Mouse (Mus musculus): ENCODE results near the gene Limk2. TPM values are rescaled to one million over a fixed set of nuclear protein-coding genes. Genes with fewer than 3 reads are reported as not detected.
A peak's percentile ranks its signal among the peaks of the same experiment; 100 is the strongest.

Gene Limk2
- polyA plus RNA-seq, 1 experiment from 2014 or later: 60.5 TPM

DNA sequence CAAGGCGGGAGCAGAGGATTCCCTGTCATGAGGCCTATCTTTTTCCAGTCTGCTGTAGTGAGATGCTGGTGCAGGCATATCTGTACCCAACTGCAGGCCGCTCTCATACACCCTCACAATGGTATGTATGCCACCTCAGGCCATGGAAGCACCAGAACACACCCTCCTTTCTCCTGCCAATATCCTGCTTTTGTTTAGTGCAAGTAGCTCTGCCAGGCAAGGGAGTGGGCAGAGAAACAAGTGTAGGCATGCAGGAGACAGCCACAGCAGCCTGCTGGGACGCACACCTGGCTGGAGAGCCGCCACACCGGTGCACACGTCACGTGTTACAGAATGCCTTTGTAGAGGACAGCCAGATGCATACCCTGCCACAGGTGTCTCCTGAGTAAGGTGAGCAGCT is 42.6 kb downstream of the Limk2 start:
- Histone ChIP-seq H3K4me3 (no peak overlapping the region), H3K27ac (replicated peaks) (peak overlapping the region; percentile 48; the same call in 1 of the 2 replicates), H3K27me3 (replicated peaks; ENCODE audit: low read depth, poor library complexity, severe bottlenecking) (no peaks in the 10 kb centered on the region), H3K36me3 (replicated peaks) (peaks cover 17% of the 10 kb centered on the region), H3K4me1 (peaks cover 36% of the 10 kb centered on the region), H3K9me3 (no peaks in the 10 kb centered on the region)
- WGBS: 79% methylated on average over 7 of the region's 7 CpGs
- peak; percentile 21 for DNase-seq (ENCODE audit: low spot score)

DNA sequence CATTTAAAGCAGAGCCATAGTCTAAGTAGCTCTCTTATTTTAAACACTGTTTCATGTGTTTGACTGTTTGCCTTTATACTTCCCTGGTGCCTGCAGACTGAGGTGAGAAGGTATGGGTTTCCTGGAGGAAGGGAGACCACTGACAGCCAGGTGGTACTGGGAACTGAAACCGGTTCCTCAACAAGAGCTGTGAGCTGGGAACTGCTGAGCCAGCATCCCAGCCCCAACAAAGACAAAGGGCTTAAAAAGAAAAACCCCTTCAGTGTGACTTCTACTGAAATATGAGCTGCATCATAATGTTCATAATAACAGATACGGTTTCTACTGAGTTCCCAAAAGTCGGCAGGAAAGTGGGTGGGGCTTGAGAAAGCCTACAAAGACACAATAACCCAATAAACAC is 46.1 kb downstream of the Limk2 start:
- H3K9me3 ChIP-seq: no peaks in the 10 kb centered on the region
- H3K4me1 ChIP-seq: peaks cover 3% of the 10 kb centered on the region; the same call in 1 of the 2 replicates
- no peak overlapping the region for H3K4me3 ChIP-seq
- H3K36me3 ChIP-seq (replicated peaks): peaks cover 45% of the 10 kb centered on the region
- H3K27ac ChIP-seq (replicated peaks): no peak overlapping the region
- WGBS: 86% methylated on average over 3 of the region's 3 CpGs
- DNase-seq (ENCODE audit: low spot score): no peak
- no peaks in the 10 kb centered on the region for H3K27me3 ChIP-seq (replicated peaks; ENCODE audit: low read depth, poor library complexity, severe bottlenecking)

DNA sequence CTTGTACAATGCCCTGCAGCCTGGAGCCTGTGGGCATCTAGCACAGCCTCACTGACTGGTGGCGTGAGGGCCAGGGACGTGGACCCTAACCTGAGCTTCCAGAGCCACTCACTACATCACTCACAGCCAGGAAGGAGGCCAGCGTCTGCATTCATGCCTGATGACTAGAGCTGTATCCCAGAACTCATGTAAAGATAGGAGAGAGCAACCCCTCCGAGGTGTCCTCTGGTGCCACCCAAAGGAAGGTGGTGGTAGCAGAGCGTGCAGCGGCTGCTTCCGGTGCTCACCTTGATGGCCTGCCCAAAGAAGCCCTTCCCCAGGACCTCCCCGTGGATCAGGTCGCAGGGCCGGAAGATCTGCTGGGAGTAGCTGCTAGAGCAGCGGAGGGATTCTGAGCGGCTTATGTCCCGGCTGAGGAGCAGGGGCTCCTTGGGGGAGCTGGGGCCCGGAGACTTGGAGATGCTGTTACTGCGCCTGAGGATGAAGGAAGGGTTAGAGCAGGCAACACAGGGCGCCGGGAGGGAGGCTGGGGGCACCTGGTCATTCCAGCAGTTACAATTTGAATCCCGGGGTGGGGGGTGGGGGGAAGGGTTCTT is 55.9 kb downstream of the Limk2 start:
- Histone ChIP-seq H3K27ac (replicated peaks) (no peak overlapping the region), H3K4me3 (no peak overlapping the region), H3K27me3 (replicated peaks; ENCODE audit: low read depth, poor library complexity, severe bottlenecking) (no peaks in the 10 kb centered on the region), H3K9me3 (no peaks in the 10 kb centered on the region), H3K36me3 (replicated peaks) (peaks cover 82% of the 10 kb centered on the region), H3K4me1 (peaks cover 22% of the 10 kb centered on the region)
- no peak for DNase-seq (ENCODE audit: low spot score)
- 43% methylated on average over 18 of the region's 18 CpGs for WGBS

DNA sequence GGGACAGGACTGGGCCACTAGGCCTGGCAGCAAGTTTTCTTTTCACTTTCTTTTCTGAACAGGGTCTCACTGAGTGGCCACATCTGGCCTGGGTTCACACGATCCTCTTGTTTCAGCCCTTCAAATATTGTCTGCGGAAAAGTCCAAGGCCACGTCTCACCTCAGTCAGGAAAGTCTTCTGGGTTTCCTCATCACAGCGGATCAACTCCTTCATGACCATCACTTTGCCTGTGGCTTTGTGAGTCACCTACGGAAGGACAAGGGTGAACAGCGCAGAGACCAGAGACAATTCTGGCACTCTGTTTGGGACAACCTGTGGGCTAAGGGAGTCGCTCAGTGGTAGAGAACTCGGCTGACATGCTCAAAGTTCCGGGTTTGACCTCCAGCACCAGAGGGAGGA is 56.9 kb downstream of the Limk2 start:
- peaks cover 83% of the 10 kb centered on the region for H3K36me3 ChIP-seq (replicated peaks)
- H3K27ac ChIP-seq (replicated peaks): no peak overlapping the region
- peaks cover 32% of the 10 kb centered on the region for H3K4me1 ChIP-seq
- H3K4me3 ChIP-seq: no peak overlapping the region
- H3K27me3 ChIP-seq (replicated peaks; ENCODE audit: low read depth, poor library complexity, severe bottlenecking): no peaks in the 10 kb centered on the region
- DNase-seq (ENCODE audit: low spot score): no peak
- H3K9me3 ChIP-seq: no peaks in the 10 kb centered on the region
- 92% methylated on average over 9 of the region's 9 CpGs for WGBS

DNA sequence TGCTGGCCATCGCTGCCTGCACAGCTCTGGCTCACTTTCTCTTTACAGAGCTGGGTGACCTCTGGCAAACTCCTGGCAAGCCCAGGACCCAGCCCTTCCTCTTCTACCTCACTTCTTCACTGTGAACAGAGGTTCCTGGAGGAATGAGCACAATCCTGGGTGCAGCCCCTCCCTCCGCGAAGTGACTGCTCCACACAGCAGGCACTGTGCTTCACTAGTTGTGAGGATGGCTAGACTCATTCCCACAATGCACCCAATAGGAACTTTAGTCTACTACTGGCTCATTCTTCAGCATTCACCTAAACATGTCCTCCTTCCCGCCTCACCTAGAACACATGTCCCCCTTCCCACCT is 59.7 kb downstream of the Limk2 start:
- peak overlapping the region; percentile 77 for H3K27ac ChIP-seq (replicated peaks)
- H3K9me3 ChIP-seq: no peaks in the 10 kb centered on the region
- H3K4me3 ChIP-seq: no peak overlapping the region
- WGBS: 85% methylated on average over 4 of the region's 4 CpGs
- no peaks in the 10 kb centered on the region for H3K27me3 ChIP-seq (replicated peaks; ENCODE audit: low read depth, poor library complexity, severe bottlenecking)
- DNase-seq (ENCODE audit: low spot score): no peak
- peaks cover 33% of the 10 kb centered on the region for H3K4me1 ChIP-seq
- peaks cover 85% of the 10 kb centered on the region for H3K36me3 ChIP-seq (replicated peaks)

DNA sequence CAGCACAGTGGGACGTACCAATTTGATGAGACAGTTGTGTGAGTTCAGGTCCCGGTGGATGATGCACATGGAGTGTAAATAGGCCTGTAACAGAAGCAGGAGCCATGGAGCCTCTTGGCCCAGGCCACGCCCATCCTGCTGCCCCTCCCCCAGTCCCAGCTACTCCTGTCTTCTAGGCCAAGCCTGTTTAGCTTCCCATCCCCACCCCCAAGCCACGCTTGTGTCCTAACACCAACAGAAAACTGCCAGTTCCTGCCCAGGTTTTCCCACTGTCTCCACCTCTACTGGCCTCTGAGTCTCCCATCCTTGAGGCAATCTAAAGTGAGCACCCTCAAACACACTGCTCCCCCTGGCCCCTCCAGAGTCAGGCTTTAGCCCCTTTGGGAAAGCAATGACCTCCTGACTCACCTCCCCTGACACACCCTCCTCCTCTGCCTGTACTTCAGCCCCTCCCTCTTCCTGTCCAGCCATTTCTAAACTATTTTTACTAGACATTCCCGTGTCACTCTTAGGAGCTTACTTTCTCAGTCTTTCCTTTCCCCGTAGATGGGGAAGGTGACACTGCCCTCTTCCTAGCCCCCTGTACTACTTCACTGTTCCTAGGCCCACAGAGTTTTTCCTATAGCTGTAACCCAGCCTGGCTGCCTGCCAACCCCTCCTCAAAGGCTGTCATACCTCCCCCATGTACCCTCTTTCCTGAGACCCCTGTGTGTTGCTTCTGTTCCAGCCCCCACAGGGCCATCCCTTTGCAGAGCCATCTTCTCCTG is 60.2 kb downstream of the Limk2 start:
- peaks cover 33% of the 10 kb centered on the region for H3K4me1 ChIP-seq
- no peaks in the 10 kb centered on the region for H3K27me3 ChIP-seq (replicated peaks; ENCODE audit: low read depth, poor library complexity, severe bottlenecking)
- DNase-seq (ENCODE audit: low spot score): peak; percentile 76
- H3K36me3 ChIP-seq (replicated peaks): peaks cover 85% of the 10 kb centered on the region
- 18% methylated on average over 6 of the region's 6 CpGs for WGBS
- H3K9me3 ChIP-seq: no peaks in the 10 kb centered on the region
- H3K4me3 ChIP-seq: peak overlapping the region; percentile 19; the same call in 1 of the 2 replicates
- peak overlapping the region; percentile 77 for H3K27ac ChIP-seq (replicated peaks)

DNA sequence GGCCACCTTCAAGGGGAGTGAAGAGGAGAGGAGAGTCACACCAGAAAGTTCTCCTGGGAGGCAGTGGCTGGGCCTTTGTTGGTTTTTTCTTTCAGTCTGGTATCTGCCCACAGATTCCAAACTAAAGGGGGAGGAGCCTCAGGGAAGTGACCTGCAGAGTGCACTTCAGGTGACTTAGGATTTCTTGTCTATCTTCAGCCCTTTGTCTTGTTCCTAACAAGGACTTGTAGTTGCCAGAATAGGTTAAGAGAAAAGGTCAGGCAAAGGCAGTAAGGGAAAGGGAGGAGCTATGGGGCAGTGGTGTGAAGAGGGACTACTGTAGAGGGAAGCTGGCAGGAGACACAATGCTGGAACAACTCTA is 61.2 kb downstream of the Limk2 start:
- no peak for DNase-seq (ENCODE audit: low spot score)
- H3K9me3 ChIP-seq: no peaks in the 10 kb centered on the region
- H3K4me3 ChIP-seq: no peak overlapping the region
- H3K27me3 ChIP-seq (replicated peaks; ENCODE audit: low read depth, poor library complexity, severe bottlenecking): no peaks in the 10 kb centered on the region
- peaks cover 28% of the 10 kb centered on the region for H3K4me1 ChIP-seq
- H3K27ac ChIP-seq (replicated peaks): peak overlapping the region; percentile 77
- peaks cover 85% of the 10 kb centered on the region for H3K36me3 ChIP-seq (replicated peaks)

DNA sequence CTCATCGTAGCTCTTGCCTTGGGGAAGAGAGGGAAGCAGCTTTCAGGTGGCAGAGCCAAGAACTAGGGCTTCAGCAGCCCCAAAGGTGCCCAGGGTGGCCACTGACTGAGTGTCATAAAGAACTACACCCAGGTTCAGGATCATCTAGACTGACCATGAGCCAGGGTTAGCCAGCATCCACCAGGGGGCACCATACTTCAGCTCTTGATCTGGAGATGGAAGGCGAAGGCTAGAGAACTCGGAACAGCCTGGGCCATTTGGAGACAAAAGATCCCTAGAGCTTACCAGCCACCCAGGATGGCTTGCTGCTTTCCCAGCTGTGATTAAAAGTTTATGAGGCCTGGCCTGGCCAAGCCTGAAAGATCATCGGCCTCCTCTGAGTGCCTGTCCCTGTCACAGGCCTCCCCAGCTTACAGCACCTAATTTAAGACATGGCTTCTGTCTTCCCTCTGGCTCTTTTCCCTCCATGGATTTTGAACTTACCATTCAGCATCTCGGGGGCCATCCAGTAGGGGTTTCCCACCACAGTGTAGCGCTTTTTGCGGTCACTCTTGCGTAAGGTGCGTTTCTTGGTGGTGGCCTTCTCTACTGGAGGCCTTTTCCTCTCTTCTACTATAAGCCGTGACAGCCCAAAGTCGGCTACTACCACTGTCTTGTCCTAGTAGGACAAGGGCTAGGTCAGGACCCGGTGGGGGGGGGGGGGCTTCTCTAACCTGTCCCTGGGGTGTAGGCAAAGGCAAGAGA is 61.7 kb downstream of the Limk2 start:
- WGBS: 61% methylated on average over 12 of the region's 12 CpGs
- Histone ChIP-seq H3K36me3 (replicated peaks) (peaks cover 83% of the 10 kb centered on the region), H3K9me3 (no peaks in the 10 kb centered on the region), H3K27me3 (replicated peaks; ENCODE audit: low read depth, poor library complexity, severe bottlenecking) (no peaks in the 10 kb centered on the region), H3K4me1 (peaks cover 24% of the 10 kb centered on the region), H3K27ac (replicated peaks) (peak overlapping the region; percentile 77), H3K4me3 (no peak overlapping the region)
- peak; percentile 86 for DNase-seq (ENCODE audit: low spot score)

DNA sequence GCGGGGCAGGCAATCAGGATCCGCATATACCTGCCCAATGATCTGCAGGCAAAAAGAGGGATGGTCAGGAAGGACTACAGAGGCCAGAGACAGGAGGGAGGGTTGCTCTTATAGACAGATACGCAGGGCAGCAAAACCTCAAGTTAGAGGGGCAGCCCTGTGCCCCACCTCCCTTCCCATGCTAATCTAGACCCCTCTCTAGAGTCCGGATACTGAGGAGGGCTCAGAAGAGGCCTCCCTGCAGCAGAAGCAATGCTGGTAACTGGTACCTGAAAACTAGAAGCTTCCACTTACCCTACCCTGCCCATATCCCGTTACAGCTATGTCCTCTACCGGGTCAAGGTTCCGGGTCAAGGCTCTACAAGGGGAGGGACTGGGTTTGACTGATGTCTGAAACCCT is 62.6 kb downstream of the Limk2 start:
- 93% methylated on average over 7 of the region's 7 CpGs for WGBS
- no peaks in the 10 kb centered on the region for H3K27me3 ChIP-seq (replicated peaks; ENCODE audit: low read depth, poor library complexity, severe bottlenecking)
- H3K27ac ChIP-seq (replicated peaks): no peak overlapping the region
- H3K9me3 ChIP-seq: no peaks in the 10 kb centered on the region
- peaks cover 80% of the 10 kb centered on the region for H3K36me3 ChIP-seq (replicated peaks)
- no peak for DNase-seq (ENCODE audit: low spot score)
- H3K4me1 ChIP-seq: peaks cover 28% of the 10 kb centered on the region
- no peak overlapping the region for H3K4me3 ChIP-seq

DNA sequence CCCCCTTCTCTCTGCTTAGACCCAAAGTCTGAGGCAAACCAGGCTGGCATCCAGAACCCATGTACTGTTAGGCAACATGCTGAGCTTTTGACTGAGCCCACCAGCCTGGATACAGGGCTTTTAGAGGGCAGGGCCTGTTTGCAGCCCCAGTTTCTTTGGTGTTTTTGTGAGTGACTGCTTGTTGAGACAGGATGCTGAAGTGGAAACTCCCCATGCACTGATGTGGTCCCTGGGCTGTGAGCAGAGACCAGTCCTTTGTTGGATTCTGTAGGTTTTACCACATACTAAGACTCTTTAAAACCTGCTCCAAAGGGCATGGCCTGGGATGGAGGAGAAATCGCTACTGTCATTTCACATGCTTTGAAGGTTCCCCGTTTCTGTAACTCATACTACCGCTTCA is 64.1 kb downstream of the Limk2 start:
- no peaks in the 10 kb centered on the region for H3K27me3 ChIP-seq (replicated peaks; ENCODE audit: low read depth, poor library complexity, severe bottlenecking)
- H3K36me3 ChIP-seq (replicated peaks): peaks cover 71% of the 10 kb centered on the region
- no peak overlapping the region for H3K4me3 ChIP-seq
- H3K4me1 ChIP-seq: peaks cover 28% of the 10 kb centered on the region
- no peak for DNase-seq (ENCODE audit: low spot score)
- H3K9me3 ChIP-seq: no peaks in the 10 kb centered on the region
- no peak overlapping the region for H3K27ac ChIP-seq (replicated peaks)
- 88% methylated on average over 3 of the region's 3 CpGs for WGBS

DNA sequence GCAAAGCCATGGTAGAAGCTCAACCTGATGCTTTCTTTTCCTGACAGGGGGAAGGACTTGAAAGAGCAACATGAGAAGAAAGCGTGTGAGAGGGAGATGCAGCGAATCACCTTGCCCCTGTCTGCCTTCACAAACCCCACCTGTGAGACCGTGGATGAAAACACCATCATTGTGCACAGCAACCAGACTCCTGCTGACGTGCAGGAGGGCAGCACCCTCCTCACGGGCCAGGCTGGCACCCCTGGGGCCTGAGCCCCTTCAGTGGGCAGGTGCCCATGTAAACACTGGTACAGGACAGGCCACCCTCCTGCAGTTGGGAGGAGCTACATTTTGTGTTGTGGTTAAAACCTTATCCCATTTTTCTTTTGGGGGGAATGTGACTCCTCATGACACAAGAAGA is 67.5 kb downstream of the Limk2 start:
- 76% methylated on average over 5 of the region's 5 CpGs for WGBS
- no peak for DNase-seq (ENCODE audit: low spot score)
- H3K4me3 ChIP-seq: no peak overlapping the region
- H3K4me1 ChIP-seq: peaks cover 19% of the 10 kb centered on the region
- no peaks in the 10 kb centered on the region for H3K9me3 ChIP-seq
- H3K27ac ChIP-seq (replicated peaks): no peak overlapping the region
- no peaks in the 10 kb centered on the region for H3K27me3 ChIP-seq (replicated peaks; ENCODE audit: low read depth, poor library complexity, severe bottlenecking)
- peaks cover 49% of the 10 kb centered on the region for H3K36me3 ChIP-seq (replicated peaks)

DNA sequence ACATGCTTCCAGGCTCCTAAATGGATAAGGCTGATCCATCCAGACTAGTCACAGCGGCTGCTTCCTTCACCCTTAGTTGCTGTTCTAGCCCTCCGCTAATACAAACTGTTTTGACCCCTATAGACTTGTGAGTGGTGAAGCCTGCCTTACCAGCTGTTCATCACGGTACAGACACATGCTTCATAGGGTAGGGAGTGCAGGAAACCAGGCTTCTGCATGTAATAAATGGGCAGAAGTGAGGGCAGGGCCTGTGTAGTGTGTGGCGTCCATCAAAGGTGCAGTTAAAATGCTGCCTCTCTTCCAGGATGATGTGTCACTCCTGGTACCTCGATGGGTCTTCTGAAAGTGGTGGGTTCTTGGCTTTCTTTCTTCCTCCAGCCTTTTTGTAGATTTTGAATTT is 71.0 kb downstream of the Limk2 start:
- H3K36me3 ChIP-seq (replicated peaks): peaks cover 14% of the 10 kb centered on the region
- H3K9me3 ChIP-seq: no peaks in the 10 kb centered on the region
- H3K27ac ChIP-seq (replicated peaks): peak overlapping the region; percentile 88
- H3K4me1 ChIP-seq: peaks cover 39% of the 10 kb centered on the region
- WGBS: 54% methylated on average over 5 of the region's 5 CpGs
- H3K4me3 ChIP-seq: no peak overlapping the region
- peaks cover 6% of the 10 kb centered on the region for H3K27me3 ChIP-seq (replicated peaks; ENCODE audit: low read depth, poor library complexity, severe bottlenecking)
- no peak for DNase-seq (ENCODE audit: low spot score)

Data from embryonic facial prominence, embryonic 10.5 days (tissue).